Mouse (Mus musculus) spleen, postnatal 4 days (tissue): Measurements from ENCODE around the gene Evi2b.

Experiments used
- DNase-seq, 2 experiments: peaks; one replicate each; pipeline ENCODE4 v3.0.0; 2022; ENCODE audit warnings: low spot score in 2 of 2

The Evi2b gene

GRCm38 (mm10) chr11:79523560-79524309 is at the start of gene Evi2b:
Gene Evi2b, minus strand, starts transcription at chr11:79523762.
- peak; percentile 41 to 70 for DNase-seq

DNA sequence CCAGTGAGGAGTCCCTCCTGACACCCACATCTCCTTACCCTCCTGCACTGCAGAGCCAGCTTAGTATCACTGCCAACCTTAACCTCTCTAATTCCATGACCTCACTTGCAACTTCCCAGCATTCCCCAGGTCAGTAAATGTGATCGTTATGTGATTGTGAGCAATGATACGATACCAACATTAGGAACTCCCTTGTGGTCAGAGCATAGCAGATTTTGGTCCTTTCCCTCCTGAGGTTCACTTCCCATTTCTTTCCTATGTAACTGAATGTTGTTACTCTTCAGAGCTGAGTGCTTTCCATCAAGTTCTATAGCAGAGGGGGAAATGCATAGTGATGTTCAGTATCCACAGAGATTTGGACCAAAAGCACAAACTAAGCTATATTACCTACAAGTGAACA is 46.8 kb upstream of the Evi2b start:
- DNase-seq: no peak

DNA sequence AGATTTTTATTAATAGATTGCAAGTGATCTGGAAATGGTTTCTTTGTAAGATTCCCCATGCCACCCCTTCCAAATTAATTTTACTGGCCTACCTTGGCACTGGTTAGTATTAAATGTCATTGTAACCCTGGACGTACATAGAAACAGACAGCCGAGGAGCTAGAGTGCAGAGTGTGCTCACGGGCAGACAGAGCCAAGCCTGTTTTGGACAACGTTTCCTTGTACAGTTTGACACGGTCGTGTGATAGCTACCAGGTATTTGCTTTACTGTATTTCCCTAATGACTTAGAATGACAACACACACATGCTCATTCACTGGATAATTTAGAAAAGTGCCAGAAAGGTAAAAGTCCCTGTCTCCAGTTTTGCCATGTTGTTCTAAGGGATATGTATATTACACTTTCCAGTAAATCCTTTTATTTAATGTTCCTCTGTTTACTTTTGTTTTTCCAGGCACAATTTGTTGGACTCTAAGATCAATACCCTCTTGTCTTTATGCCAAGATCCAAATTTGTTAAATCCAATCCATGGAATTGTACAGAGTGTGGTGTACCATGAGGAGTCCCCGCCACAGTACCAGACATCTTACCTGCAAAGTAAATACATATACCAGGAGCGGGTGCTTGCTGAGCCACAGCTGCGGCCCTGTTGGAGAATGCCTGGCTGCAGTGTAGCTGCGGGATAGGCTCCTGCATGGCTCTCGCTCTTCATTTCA is 44.8 kb upstream of the Evi2b start:
- DNase-seq: no peak

DNA sequence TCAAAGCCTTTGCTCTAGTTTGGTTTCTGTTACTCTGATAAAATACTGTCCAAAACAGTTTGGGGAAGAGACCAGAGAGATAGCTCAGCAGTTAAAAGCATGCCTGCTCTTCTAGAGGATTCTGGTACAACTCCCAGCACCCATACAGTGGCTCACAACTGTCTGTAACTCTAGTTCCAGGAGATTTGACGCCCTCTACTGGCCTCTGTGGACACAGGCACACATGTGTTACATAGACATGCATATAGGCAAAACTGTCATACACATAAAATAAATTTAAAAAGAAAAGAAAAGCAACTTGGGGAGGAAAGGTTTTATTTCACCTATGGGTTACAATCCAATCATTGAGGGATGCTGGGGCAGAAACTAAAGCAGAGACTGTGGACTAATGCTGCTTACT is 43.4 kb upstream of the Evi2b start:
- no peak for DNase-seq

- no peak for DNase-seq
Measured at GRCm38 (mm10) chr11:79563493-79563892, 39.9 kb upstream of the Evi2b start.

- DNase-seq: no peak
Measured at GRCm38 (mm10) chr11:79560536-79560935, 37.0 kb upstream of the Evi2b start.

- no peak for DNase-seq
Measured at GRCm38 (mm10) chr11:79552622-79553021, 29.1 kb upstream of the Evi2b start.

GRCm38 (mm10) chr11:79536293-79536692 is 12.7 kb upstream of the Evi2b start:
- DNase-seq: no peak

- DNase-seq: no peak
Measured at GRCm38 (mm10) chr11:79535554-79535953, 12.0 kb upstream of the Evi2b start.

DNA sequence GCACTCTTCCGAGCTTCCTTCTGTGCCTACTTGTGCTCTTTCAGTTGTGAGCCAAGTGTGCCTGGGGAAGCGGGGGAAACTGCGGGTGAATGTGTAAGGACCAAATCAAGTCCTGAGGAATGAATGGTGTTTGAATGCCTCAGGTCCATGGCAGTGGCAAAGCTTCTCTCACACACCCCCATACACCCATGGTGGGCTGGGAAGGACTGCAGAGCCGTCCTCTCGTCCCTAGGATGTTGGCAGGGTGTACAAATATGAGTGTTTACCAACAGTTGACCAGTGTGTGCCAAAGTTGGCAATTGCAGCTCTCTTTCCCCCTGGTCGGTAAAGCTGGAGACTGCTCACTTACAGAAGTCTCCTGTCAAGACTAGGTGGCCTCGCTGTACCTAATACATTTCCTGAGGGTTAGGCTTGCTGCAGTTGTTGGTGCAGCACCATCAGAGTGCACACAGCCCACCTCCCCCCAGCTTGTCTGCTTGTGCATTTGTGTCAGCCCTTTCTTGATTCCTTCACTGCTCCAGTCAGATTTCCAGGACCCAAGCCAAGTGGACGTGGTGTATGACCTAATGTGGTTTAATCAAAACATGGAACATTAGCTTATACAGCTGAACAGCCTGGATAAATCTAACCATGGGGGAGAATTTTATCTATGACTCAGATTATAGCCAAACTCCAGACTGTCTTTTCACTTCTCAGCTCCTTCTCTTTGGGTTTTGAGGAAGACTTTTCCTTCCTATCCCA is 10.6 kb upstream of the Evi2b start:
- no peak for DNase-seq

DNA sequence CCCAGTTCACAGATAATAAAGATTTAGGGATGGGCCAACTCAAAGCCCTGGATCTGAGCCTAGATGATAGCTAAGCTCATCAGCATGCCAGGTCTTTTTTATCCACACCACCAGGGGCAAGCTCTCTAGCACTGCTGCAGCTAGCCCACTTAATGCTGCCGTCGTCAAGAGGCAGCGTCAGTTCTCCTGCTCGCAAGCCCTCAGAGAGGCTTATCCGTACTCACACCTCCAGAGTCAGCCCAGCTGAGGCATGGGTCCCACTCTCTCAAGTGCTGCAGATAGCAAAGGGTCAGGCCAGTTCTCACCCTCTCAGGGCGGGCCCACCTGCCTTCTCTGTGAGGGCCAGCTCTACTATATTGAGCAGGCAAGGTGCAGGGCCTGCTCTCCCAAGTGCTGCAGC is 9.7 kb upstream of the Evi2b start:
- no peak for DNase-seq

DNA sequence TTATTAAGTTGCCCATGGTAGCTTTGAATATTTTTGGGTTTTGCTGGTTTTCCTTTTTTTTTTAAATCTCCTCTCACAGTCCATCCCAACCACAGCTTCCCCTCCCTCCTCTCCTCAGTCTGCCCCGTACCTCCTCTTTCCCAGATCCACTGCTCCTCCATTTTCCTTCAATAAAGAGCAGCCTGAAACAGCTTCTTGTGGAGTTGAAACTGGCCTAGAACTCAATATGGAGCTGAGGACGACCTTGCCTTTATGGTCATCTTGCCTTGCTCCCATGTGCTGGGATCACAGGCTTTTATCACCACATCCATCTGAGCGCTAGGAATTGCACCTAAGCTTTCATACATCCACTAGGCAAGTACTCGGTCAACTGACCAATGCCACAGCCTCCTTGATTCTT is 7.9 kb upstream of the Evi2b start:
- no peak for DNase-seq

DNA sequence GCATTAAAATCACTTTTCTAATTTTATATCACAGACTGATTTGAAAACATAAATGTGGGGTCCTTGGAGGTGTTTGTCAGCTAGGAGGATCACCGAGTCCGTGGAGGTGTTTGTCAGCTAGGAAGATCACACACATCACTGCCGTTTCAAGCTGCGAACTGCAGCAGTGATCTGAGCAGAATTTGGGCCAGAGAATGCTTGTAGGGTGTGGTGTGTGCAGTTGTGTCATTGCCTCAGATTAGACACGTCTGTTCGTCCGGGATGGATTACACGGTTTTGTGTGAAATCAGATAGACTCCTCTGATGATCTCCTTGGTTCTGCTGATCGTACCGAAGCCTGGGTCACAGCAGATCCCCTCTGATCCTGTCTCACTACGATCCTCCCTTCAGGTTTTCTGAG is 7.2 kb upstream of the Evi2b start:
- no peak for DNase-seq

GRCm38 (mm10) chr11:79530333-79530761 is 6.8 kb upstream of the Evi2b start, which contains the start of the genes Evi2 and Evi2a:
Gene Evi2, minus strand, starts transcription at chr11:79530589.
Gene Evi2a, minus strand, starts transcription at chr11:79530609.
- peak in 1 of 2 experiments; percentile 29 for DNase-seq

DNA sequence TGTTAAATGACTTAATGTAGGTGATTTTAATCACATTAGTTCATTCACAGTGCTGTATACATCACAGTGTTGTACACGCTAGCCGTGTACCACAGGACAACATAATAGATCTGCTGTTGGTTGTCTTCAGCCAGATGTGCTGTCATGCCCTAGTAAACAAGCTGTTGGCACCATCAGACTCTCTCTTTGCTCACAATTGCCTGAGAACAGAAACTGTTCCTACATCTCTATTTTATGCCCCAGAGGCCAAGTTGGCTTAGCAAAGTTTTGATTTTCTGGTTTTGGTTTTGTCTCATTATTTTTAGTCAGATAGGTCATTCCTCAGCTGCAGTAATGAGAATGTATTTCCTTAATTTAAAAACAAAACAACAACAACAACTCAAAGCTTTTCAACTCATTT is 6.2 kb upstream of the Evi2b start:
- DNase-seq: no peak

DNA sequence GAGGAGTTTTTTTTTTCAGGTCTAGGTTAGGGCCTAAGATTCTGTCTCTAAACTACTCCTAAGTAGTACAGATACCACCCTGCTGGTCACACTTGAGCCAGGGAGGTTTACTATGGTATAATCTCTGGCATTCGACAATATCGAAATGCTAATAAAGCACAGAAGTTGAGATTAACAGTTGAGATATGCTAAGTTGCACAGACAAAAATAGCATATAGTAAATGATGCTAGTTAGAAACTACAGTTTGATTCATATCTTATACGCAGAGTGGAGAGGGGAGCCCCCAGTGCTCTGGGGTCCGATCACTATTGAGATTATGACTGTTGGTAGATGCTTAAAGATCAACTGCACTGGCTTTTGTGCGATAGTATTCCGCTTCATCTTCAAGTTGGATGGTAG is 5.7 kb upstream of the Evi2b start:
- DNase-seq: no peak

DNA sequence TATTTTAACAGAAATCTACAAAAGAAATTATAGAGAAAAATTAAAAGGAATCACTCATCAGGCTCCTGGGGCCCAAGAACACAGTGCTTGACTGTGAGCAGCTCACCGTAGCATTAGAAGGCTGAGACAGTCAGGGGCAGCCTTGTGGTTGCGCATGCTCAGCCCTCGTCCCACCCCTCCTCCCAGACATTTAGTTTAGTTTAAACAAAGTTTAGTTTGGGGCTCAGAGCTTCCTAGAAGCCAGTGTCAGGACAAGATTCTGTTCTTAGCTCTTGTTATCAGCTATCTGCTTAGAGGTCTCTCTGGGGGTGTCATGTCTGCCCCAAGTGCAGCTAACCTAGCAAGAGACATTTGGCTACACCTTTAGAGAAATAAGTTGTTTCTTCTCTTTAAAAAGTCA is 5.0 kb upstream of the Evi2b start:
- no peak for DNase-seq

- peak in 1 of 2 experiments; percentile 42 for DNase-seq
Measured at GRCm38 (mm10) chr11:79527739-79528384, 4.3 kb upstream of the Evi2b start.

GRCm38 (mm10) chr11:79527015-79527738 is 3.6 kb upstream of the Evi2b start:
- peak; percentile 30 to 69 for DNase-seq

DNA sequence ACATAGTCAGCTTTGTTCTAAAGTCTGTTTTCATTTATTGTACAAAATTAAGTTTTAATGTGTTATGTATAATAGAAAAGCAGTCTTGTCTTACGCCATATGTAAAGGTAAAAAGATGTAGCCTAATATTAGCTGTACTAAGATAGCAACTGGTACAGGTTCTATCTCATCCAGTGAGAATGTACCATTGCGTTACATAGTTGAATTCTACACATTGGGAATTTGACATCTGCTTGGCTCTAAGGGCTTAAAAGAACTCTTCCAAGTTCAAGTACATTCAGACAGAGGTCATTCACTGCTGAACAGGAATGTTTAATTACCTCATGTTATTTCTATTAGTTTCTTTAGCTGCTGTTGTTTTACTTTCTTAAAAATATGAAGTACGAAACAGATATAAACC is 3.0 kb upstream of the Evi2b start:
- no peak for DNase-seq

DNA sequence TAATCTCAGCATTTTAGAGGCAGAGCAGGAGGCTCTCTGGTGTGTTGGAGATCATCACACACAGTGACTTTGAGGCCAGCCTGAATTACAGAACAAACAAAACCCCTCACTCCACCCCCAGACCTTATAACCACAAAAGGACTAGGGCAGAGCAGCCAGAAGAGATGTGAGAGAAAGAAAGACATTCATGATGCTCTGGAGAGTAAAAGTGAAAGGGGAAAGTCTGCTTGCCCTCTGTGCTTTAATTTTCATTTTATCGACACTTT is 681 bp upstream of the Evi2b start:
- no peak for DNase-seq

- DNase-seq: no peak
Measured at GRCm38 (mm10) chr11:79522944-79523343, 618 bp downstream of the Evi2b start.
